Mouse (Mus musculus) lung, adult 2 months (tissue): ENCODE results near the gene Chmp4b.

Experiments used
- CTCF ChIP-seq: fragments of 200-500 bp; IDR thresholded peaks from 2 replicates; pipeline ENCODE4 v1.5.1; 2011; ENCODE audit warnings: mild to moderate bottlenecking, low read length, control low read depth; ENCODE audit not compliant: insufficient read depth
- POLR2A ChIP-seq: fragments of 200-500 bp; IDR thresholded peaks from 2 replicates; pipeline ENCODE4 v1.6.1; 2011; ENCODE audit warnings: low read depth, mild to moderate bottlenecking, control low read depth, low read length, borderline replicate concordance; ENCODE audit errors: extremely low read depth

DNA sequence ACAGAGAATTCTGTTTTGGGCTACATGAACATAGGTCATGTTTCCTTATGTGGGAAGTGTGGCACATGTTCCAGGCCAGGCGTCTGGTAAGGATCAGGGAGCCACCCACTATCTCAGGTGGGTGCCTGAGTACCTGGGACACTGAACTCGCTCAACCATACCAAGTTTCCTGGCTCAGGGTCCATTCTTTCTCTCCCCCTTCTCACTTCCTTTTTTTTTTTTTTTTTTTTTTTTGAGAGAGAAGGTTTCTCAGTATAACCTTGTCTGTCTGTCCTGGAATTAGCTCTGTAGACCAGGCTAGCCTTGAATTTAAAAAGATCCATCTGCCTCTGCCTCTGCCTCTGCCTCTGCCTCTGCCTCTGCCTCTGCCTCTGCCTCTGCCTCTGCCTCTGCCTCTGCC is 68.8 kb downstream of the Chmp4b start:
- no peak for TF ChIP-seq POLR2A
- no peak for TF ChIP-seq CTCF
